Mouse (Mus musculus) lung, postnatal 10 days (tissue): ENCODE data around the gene 4933425L06Rik.

Experiments
- DNase-seq: peaks from one replicate; pipeline ENCODE4 v3.0.0; 2021

4933425L06Rik gene

GRCm38 (mm10) chr13:105139881-105140280 lies 58.0 kb downstream of the 4933425L06Rik start:
- DNase-seq = no peak

GRCm38 (mm10) chr13:105146827-105147226 lies 64.9 kb downstream of the 4933425L06Rik start:
- DNase-seq = no peak

- no peak for DNase-seq
Measured at GRCm38 (mm10) chr13:105147795-105148418, 66.0 kb downstream of the 4933425L06Rik start.

- no peak for DNase-seq
Measured at GRCm38 (mm10) chr13:105150006-105150405, 68.1 kb downstream of the 4933425L06Rik start.

GRCm38 (mm10) chr13:105153955-105154354 lies 72.0 kb downstream of the 4933425L06Rik start:
- DNase-seq = peak; percentile 31

GRCm38 (mm10) chr13:105165441-105165840 lies 83.5 kb downstream of the 4933425L06Rik start:
- DNase-seq = no peak
